Comparison of ENCODE assay signal across 23 mouse cellular contexts in the genomic region with DNA sequence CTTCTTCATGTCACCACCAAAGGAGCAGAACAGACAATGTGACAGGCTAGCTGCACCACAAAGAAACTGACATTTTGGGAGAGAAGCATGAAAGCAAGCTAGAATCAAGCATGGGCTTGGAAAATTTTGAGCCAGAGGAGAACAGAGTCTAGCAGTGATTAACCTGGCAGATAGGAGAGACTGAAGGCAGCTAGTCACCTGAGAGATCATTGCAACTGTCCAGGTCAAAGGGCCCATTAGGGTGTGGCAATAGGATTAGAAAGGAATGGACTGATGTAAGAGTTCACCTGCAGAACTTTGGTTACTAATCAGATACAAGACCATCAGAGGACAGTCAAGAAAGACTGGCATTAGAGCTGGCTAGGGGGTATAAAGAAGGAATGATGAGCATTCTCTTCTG.
DNase-seq lines count a peak whose midpoint lies in the region; ATAC-seq and TF ChIP-seq lines count a peak whose summit lies in the region.
"Had no signal": no experiment of that assay in that cellular context is flagged by ENCODE, and none has a peak within 500 bp of the region (broad histone marks: within the 10 kb centered on the region; RNA-seq: fewer than 3 reads in every experiment).

No protein-coding gene starts in this region.

- peaks cover 46% of the 10 kb centered on the region for H3K36me3 ChIP-seq in heart, embryonic 13.5 days
- H3K36me3 ChIP-seq in kidney, adult 2 months (ENCODE audit: control insufficient read depth, insufficient read depth, low read length): no peaks in the 10 kb centered on the region
- H3K36me3 ChIP-seq in liver, postnatal 0 days (replicated peaks; ENCODE audit: insufficient read depth, low read length): no peaks in the 10 kb centered on the region
- no peaks in the 10 kb centered on the region for H3K36me3 ChIP-seq in liver, embryonic 12.5 days
- H3K36me3 ChIP-seq: embryonic facial prominence, embryonic 12.5 days; embryonic facial prominence, embryonic 15.5 days; hindbrain, embryonic 12.5 days had no signal

- H3K27me3 ChIP-seq in heart, embryonic 13.5 days (replicated peaks): no peaks in the 10 kb centered on the region
- no peaks in the 10 kb centered on the region for H3K27me3 ChIP-seq in kidney, adult 2 months (replicated peaks; ENCODE audit: control insufficient read depth, insufficient read depth, low read length)
- no peaks in the 10 kb centered on the region for H3K27me3 ChIP-seq in liver, postnatal 0 days (ENCODE audit: insufficient read depth, low read length)
- H3K27me3 ChIP-seq in liver, embryonic 12.5 days (replicated peaks): peaks cover 33% of the 10 kb centered on the region
- H3K27me3 ChIP-seq: embryonic facial prominence, embryonic 12.5 days; embryonic facial prominence, embryonic 15.5 days; hindbrain, embryonic 12.5 days; hindbrain, embryonic 15.5 days had no signal

- no peaks in the 10 kb centered on the region for H3K9me3 ChIP-seq in heart, embryonic 13.5 days
- H3K9me3 ChIP-seq in liver, postnatal 0 days (ENCODE audit: low read length): no peaks in the 10 kb centered on the region
- no peaks in the 10 kb centered on the region for H3K9me3 ChIP-seq in liver, embryonic 12.5 days (replicated peaks)
- H3K9me3 ChIP-seq: embryonic facial prominence, embryonic 12.5 days; embryonic facial prominence, embryonic 15.5 days; hindbrain, embryonic 12.5 days; hindbrain, embryonic 15.5 days had no signal

- H3K4me3 ChIP-seq in heart, embryonic 13.5 days: no peak overlapping the region
- no peak overlapping the region for H3K4me3 ChIP-seq in kidney, adult 2 months (ENCODE audit: insufficient read depth, low read depth, low read length)
- no peak overlapping the region for H3K4me3 ChIP-seq in liver, postnatal 0 days (ENCODE audit: low read depth, low read length)
- no peak overlapping the region for H3K4me3 ChIP-seq in liver, embryonic 12.5 days
- H3K4me3 ChIP-seq: embryonic facial prominence, embryonic 12.5 days; embryonic facial prominence, embryonic 15.5 days; gastrocnemius, adult 2 months; hindbrain, embryonic 12.5 days; hindbrain, embryonic 15.5 days had no signal

- TF ChIP-seq EP300 in liver, postnatal 0 days (IDR thresholded peaks at IDR 0.05; ENCODE audit: low read depth): peak; percentile 10; the same call in 1 of the 2 replicates

- no peak for DNase-seq in heart, postnatal 25 days (ENCODE audit: low spot score)
- DNase-seq in kidney, adult 2 months: peak; percentile 59
- DNase-seq in kidney, postnatal 14 days: no peak
- DNase-seq in liver, postnatal 0 days: no peak
- peak; percentile 84 for DNase-seq in yolk sac, embryonic 10.5 days (ENCODE audit: low spot score)
- DNase-seq in retina, postnatal 1 day: no peak
- DNase-seq: adrenal gland, adult 2 months; adrenal gland, postnatal 14 days; cerebellum, adult 11 months; cerebellum, adult 2 months; cerebellum, adult 9-11 months; forebrain, postnatal 0 days; gastrocnemius, adult 2 months; gastrocnemius, postnatal 14 days; heart, postnatal 14 days had no signal

- TF ChIP-seq CTCF in kidney, adult 2 months (conservative IDR thresholded peaks at IDR 0.05; ENCODE audit: insufficient read depth, insufficient read length, low read depth, low read length): no peak
- no peak for TF ChIP-seq CTCF in liver, postnatal 0 days (IDR thresholded peaks at IDR 0.05; ENCODE audit: low read depth)

- H3K27ac ChIP-seq in heart, embryonic 13.5 days (replicated peaks): 0 out of 2 replicates have a peak overlapping the region, but pooled peaks have one; percentile 5
- H3K27ac ChIP-seq in kidney, adult 2 months (ENCODE audit: insufficient read depth, low read depth, low read length): peak overlapping the region; percentile 39; the same call in 1 of the 2 replicates
- H3K27ac ChIP-seq in liver, postnatal 0 days (ENCODE audit: low read depth): no peak overlapping the region
- no peak overlapping the region for H3K27ac ChIP-seq in liver, embryonic 12.5 days
- H3K27ac ChIP-seq: embryonic facial prominence, embryonic 12.5 days; embryonic facial prominence, embryonic 15.5 days; gastrocnemius, adult 2 months; hindbrain, embryonic 12.5 days; hindbrain, embryonic 15.5 days had no signal

- no peak for TF ChIP-seq POLR2A in kidney, adult 2 months (IDR thresholded peaks at IDR 0.05; ENCODE audit: low read depth, low read length)

- ATAC-seq in heart, embryonic 13.5 days (ENCODE audit: extremely low read depth, insufficient number of reproducible peaks, low FRiP score, low TSS enrichment): no peak
- peak; percentile 20; the same call in 1 of the 2 replicates for ATAC-seq in liver, postnatal 0 days
- no peak for ATAC-seq in liver, embryonic 12.5 days
- ATAC-seq: CD4-positive, CD25-positive, alpha-beta regulatory T cell, adult 4 months; forebrain, embryonic 14.5 days; forebrain, postnatal 0 days had no signal

- peaks cover 78% of the 10 kb centered on the region for H3K4me1 ChIP-seq in heart, embryonic 13.5 days
- peaks cover 39% of the 10 kb centered on the region for H3K4me1 ChIP-seq in kidney, adult 2 months (ENCODE audit: control insufficient read depth, insufficient read depth, low read length)
- H3K4me1 ChIP-seq in liver, postnatal 0 days (ENCODE audit: insufficient read depth): peaks cover 14% of the 10 kb centered on the region
- peaks cover 25% of the 10 kb centered on the region for H3K4me1 ChIP-seq in liver, embryonic 12.5 days

- intact Hi-C loops in heart, postnatal 25 days (cut with DNase I): no loop called here

- H3K4me2 ChIP-seq in heart, embryonic 13.5 days: no peak overlapping the region
- H3K4me2 ChIP-seq in liver, postnatal 0 days (ENCODE audit: low read depth, low read length): no peak overlapping the region
- H3K4me2 ChIP-seq in liver, embryonic 12.5 days: no peak overlapping the region
- H3K4me2 ChIP-seq: embryonic facial prominence, embryonic 12.5 days; embryonic facial prominence, embryonic 15.5 days; hindbrain, embryonic 12.5 days; hindbrain, embryonic 15.5 days had no signal

- H3K9ac ChIP-seq in heart, embryonic 13.5 days: no peak overlapping the region
- H3K9ac ChIP-seq in liver, postnatal 0 days (replicated peaks): no peak overlapping the region
- no peak overlapping the region for H3K9ac ChIP-seq in liver, embryonic 12.5 days
- H3K9ac ChIP-seq: embryonic facial prominence, embryonic 12.5 days; embryonic facial prominence, embryonic 15.5 days; forebrain, postnatal 0 days; hindbrain, embryonic 12.5 days; hindbrain, embryonic 15.5 days had no signal

Comparison
In these comparisons a context has a peak if more than half of its experiments do, and no peak if none do; other contexts are left out.
1. DNase-seq: peak in kidney, adult 2 months (single experiment) and yolk sac, embryonic 10.5 days (single experiment); none in heart, postnatal 25 days (single experiment), kidney, postnatal 14 days (single experiment), liver, postnatal 0 days (single experiment) and retina, postnatal 1 day (single experiment).
2. H3K27ac ChIP-seq: peak in heart, embryonic 13.5 days (single experiment) and kidney, adult 2 months (single experiment); none in liver, postnatal 0 days (single experiment) and liver, embryonic 12.5 days (single experiment).